Mouse (Mus musculus) hindbrain, embryonic 13.5 days (tissue): Measurements from ENCODE around the gene Mpv17l2. TPM values are rescaled to one million over a fixed set of nuclear protein-coding genes. Genes with fewer than 3 reads are reported as not detected.

Experiments
- ATAC-seq: fragments of 200-750 bp; cut with Nextera tagmentation; 2 replicates; pipeline ENCODE4 v1.8.0; 2017; ENCODE audit warnings: moderate TSS enrichment; ENCODE audit not compliant: low FRiP score
- H3K27ac ChIP-seq: fragments of 300-500 bp; sonication (generic); 2 replicates; pipeline ENCODE4 v1.5.1; 2015; ENCODE audit warnings: inconsistent platforms, mild to moderate bottlenecking, moderate library complexity
- H3K27me3 ChIP-seq: fragments of 300-500 bp; sonication (generic); 2 replicates; pipeline ENCODE4 v1.6.1; 2015; ENCODE audit warnings: mild to moderate bottlenecking, inconsistent platforms
- H3K36me3 ChIP-seq: fragments of 300-500 bp; sonication (generic); 2 replicates; pipeline ENCODE4 v1.6.1; 2015; ENCODE audit warnings: mild to moderate bottlenecking, inconsistent platforms
- H3K4me1 ChIP-seq: fragments of 300-500 bp; sonication (generic); replicated peaks from 2 replicates; pipeline ENCODE4 v1.6.1; 2015; ENCODE audit warnings: inconsistent platforms
- H3K4me2 ChIP-seq: fragments of 300-500 bp; sonication (generic); 2 replicates; pipeline ENCODE4 v1.6.1; 2015; ENCODE audit warnings: inconsistent platforms, mild to moderate bottlenecking, moderate library complexity
- H3K4me3 ChIP-seq: fragments of 300-500 bp; sonication (generic); 2 replicates; pipeline ENCODE4 v1.5.1; 2015; ENCODE audit warnings: mild to moderate bottlenecking, inconsistent platforms
- H3K9ac ChIP-seq: fragments of 300-500 bp; sonication (generic); 2 replicates; pipeline ENCODE4 v1.6.1; 2015; ENCODE audit warnings: mild to moderate bottlenecking, inconsistent platforms
- H3K9me3 ChIP-seq: fragments of 300-500 bp; sonication (generic); 2 replicates; pipeline ENCODE4 v1.6.1; 2016; ENCODE audit warnings: inconsistent platforms
- WGBS: fragments of 180-500 bp; shearing (Covaris S2); methylation state at CpG from one replicate; pipeline ENCODE4 v1.1.7; 2015; 5-methylcytosine and 5-hydroxymethylcytosine counted together
- polyA plus RNA-seq: library from polyadenylated mRNA; unstranded; fragments of >200 nt; fragmentation: Nextera tagmentation; extraction: Ambion mirVana; gene quantifications from 2 replicates; pipeline ENCODE4 v1.2.1, GENCODE M21; 2015

The Mpv17l2 gene
- polyA plus RNA-seq, 1 experiment from 2014 or later: 44.5 TPM

- peak overlapping the region; percentile 45; the same call in 1 of the 2 replicates for H3K27ac ChIP-seq
- no peak for ATAC-seq
- 38% methylated on average over 21 of the region's 21 CpGs for WGBS
- H3K9ac ChIP-seq: peak overlapping the region; percentile 13; the same call in 1 of the 2 replicates
- peak overlapping the region; percentile 4; the same call in 1 of the 2 replicates for H3K4me2 ChIP-seq
- H3K36me3 ChIP-seq: peaks cover 24% of the 10 kb centered on the region
- no peaks in the 10 kb centered on the region for H3K9me3 ChIP-seq
- H3K4me1 ChIP-seq: peaks cover 41% of the 10 kb centered on the region
- H3K4me3 ChIP-seq: no peak overlapping the region
- H3K27me3 ChIP-seq: peaks cover 17% of the 10 kb centered on the region
Observed at GRCm38 (mm10) chr8:70753151-70753550, 7.6 kb downstream of the Mpv17l2 start.

DNA sequence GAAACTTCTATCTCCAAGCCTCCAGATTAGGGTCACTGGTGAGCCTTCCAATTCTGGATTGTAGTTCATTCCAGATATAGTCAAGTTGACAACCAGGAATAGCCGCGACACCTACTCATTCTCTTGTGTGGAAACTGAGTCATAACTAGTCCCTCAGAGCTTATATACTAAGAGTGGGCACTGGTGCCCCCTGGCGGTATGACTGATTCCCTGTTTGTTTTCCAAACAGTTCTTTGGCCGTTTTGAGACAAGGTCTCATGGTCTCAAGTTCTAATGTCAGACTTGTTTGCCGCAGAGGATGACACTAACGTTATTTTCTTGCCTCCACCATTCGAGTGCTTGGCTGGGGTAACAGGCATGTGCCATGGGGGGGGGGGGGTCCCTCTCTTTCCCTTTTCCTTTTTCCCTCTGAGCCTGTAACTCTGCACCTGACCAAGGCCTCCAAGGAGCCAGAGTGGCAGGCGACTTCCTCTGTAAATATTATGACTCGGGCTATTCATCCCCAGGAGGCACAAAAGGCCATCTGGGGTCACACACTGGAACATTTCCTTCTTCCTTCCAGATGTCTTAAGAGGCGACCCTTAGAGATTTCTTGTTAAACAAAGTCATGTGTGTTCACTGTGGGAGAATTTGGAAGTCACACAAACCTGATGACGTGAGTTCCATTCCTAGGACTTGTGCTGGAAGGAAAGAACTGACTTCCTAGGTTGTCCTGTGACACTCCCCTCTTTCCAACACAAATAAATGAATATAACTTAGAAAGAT, 8.6 kb downstream of the Mpv17l2 start:
- H3K27ac ChIP-seq: peak overlapping the region; percentile 45; the same call in 1 of the 2 replicates
- peaks cover 27% of the 10 kb centered on the region for H3K27me3 ChIP-seq
- ATAC-seq: no peak
- no peak overlapping the region for H3K9ac ChIP-seq
- H3K9me3 ChIP-seq: no peaks in the 10 kb centered on the region
- WGBS: 37% methylated on average over 11 of the region's 11 CpGs
- no peak overlapping the region for H3K4me3 ChIP-seq
- H3K36me3 ChIP-seq: peaks cover 14% of the 10 kb centered on the region
- H3K4me1 ChIP-seq: peaks cover 31% of the 10 kb centered on the region
- H3K4me2 ChIP-seq: no peak overlapping the region

GRCm38 (mm10) chr8:70750128-70750680, 10.5 kb downstream of the Mpv17l2 start:
- H3K4me3 ChIP-seq: no peak overlapping the region
- no peaks in the 10 kb centered on the region for H3K36me3 ChIP-seq
- H3K27me3 ChIP-seq: peaks cover 47% of the 10 kb centered on the region
- no peaks in the 10 kb centered on the region for H3K9me3 ChIP-seq
- no peak for ATAC-seq
- 84% methylated on average over 13 of the region's 13 CpGs for WGBS
- H3K4me1 ChIP-seq: peaks cover 12% of the 10 kb centered on the region
- no peak overlapping the region for H3K4me2 ChIP-seq
- H3K9ac ChIP-seq: no peak overlapping the region
- no peak overlapping the region for H3K27ac ChIP-seq

GRCm38 (mm10) chr8:70749097-70749674, 11.6 kb downstream of the Mpv17l2 start:
- WGBS: 82% methylated on average over 19 of the region's 19 CpGs
- H3K27ac ChIP-seq: no peak overlapping the region
- H3K36me3 ChIP-seq: no peaks in the 10 kb centered on the region
- peaks cover 57% of the 10 kb centered on the region for H3K27me3 ChIP-seq
- no peak for ATAC-seq
- H3K4me3 ChIP-seq: no peak overlapping the region
- no peaks in the 10 kb centered on the region for H3K9me3 ChIP-seq
- H3K4me1 ChIP-seq: peaks cover 12% of the 10 kb centered on the region
- H3K4me2 ChIP-seq: no peak overlapping the region
- no peak overlapping the region for H3K9ac ChIP-seq

DNA sequence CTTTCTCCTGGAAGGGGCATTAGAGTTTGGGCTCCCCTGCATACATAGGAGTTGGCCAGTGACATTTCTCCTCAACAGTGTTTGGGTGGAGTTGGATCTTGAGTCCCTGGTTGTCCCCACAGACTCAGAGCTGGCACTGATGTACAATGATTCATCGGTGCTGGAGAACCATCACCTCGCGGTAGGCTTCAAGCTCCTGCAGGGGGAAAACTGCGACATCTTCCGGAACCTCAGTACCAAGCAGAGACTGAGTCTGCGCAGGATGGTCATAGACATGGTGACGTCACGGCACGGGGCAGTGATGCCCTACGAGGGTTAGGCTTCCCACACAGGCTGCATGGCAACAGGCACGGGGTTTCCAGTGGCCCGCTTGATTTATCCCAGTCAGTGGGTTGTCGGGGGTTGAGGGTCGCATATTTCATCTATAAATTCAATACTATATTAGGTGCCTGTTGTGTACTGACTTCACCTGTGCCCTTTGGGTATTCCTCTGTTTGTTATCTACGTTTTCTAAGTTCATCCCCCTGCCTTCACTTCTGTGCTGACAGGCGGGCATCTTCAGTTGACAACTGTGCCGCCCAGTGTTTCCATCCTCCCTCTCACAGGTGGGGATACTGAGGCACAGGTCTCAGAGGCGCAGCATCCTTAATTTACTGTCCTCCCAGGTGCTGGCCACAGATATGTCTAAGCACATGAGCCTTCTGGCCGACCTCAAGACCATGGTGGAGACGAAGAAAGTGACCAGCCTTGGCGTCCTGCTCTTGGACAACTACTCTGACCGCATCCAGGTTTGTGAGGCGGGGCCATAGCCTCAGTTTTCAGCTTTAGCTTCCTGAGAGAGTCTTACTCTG, 12.3 kb downstream of the Mpv17l2 start:
- no peak overlapping the region for H3K27ac ChIP-seq
- ATAC-seq: no peak
- H3K4me2 ChIP-seq: no peak overlapping the region
- no peaks in the 10 kb centered on the region for H3K36me3 ChIP-seq
- no peaks in the 10 kb centered on the region for H3K9me3 ChIP-seq
- no peak overlapping the region for H3K4me3 ChIP-seq
- H3K4me1 ChIP-seq: peaks cover 16% of the 10 kb centered on the region
- H3K9ac ChIP-seq: no peak overlapping the region
- WGBS: 87% methylated on average over 23 of the region's 23 CpGs
- peaks cover 64% of the 10 kb centered on the region for H3K27me3 ChIP-seq

DNA sequence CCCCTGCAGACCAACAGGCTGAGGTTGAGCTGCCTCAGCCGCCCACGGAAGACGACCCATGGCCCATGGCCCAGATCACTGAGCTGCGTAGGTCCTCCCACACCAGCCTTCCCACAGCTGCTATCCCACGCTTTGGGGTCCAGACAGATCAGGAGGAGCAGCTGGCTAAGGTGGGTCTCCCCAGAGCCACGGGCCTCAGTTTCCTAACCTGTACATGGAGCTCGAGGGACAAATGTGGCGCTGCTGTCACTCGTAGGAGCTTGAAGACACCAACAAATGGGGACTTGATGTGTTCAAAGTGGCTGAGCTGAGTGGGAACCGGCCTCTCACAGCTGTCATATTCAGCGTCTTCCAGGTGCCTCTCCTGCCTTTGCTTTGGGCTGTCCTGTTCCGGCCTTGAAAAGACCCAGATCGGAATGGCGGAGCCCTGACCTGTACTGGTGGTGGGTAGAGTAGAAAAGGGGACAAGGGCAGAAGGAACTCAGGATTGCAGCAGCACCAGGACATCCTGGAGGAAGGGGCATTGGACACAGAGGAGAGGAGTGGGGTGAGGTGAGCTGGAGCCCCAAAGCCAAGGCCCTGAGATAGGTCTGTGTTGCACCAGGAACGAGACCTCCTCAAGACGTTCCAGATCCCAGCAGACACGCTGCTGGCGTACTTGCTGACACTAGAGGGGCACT, 13.4 kb downstream of the Mpv17l2 start:
- Histone ChIP-seq H3K9ac (no peak overlapping the region), H3K4me3 (no peak overlapping the region), H3K27me3 (peaks cover 75% of the 10 kb centered on the region), H3K9me3 (no peaks in the 10 kb centered on the region), H3K27ac (no peak overlapping the region), H3K4me1 (peaks cover 17% of the 10 kb centered on the region), H3K4me2 (no peak overlapping the region), H3K36me3 (no peaks in the 10 kb centered on the region)
- ATAC-seq: no peak
- WGBS: 86% methylated on average over 18 of the region's 18 CpGs

DNA sequence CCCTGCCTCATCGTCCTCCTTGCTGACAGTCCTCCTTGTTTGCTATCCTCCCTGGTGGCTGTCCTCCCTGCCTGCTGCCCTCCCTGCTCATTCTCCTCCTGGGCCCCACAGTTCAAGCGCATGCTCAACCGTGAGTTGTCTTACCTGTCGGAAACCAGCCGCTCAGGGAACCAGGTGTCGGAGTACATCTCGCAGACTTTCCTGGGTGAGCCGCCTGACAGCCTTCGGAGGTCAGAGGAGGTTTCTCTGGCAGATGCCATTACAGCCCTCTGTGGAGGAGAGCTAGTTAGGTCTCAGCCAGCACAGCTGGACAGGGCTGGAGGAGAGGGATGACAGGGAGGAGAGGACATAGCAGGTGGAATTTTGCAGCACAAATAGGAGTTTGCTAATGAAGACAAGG, 14.1 kb downstream of the Mpv17l2 start:
- peaks cover 82% of the 10 kb centered on the region for H3K27me3 ChIP-seq
- ATAC-seq: no peak
- H3K4me3 ChIP-seq: no peak overlapping the region

DNA sequence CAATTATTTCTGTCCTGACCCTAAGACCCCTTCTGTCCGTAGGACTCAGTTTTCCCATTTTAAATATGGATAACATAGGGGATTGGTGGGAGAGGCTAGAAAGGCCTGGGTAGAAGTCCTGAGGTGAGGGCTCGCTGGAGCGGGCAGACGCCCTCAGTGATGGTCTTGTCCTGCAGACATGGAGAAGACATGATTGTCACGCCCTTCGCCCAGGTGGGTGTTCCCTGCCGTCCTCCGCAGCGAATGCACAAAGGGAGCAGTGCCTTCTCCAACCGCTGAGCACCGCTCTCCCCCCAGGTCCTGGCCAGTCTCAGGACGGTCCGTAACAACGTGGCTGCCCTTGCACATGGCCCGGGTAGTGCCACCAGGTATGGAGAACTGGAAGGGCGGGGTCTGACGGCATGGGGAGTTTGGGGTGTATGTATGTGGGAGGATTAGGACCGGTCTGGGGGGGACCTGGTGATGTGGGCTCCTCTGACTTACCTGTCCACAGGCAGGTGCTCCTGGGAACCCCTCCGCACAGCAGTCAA, 15.0 kb downstream of the Mpv17l2 start:
- Histone ChIP-seq H3K9me3 (no peaks in the 10 kb centered on the region), H3K27ac (no peak overlapping the region), H3K27me3 (peaks cover 91% of the 10 kb centered on the region), H3K36me3 (no peaks in the 10 kb centered on the region), H3K4me3 (no peak overlapping the region), H3K4me2 (no peak overlapping the region), H3K4me1 (peaks cover 17% of the 10 kb centered on the region), H3K9ac (no peak overlapping the region)
- 63% methylated on average over 19 of the region's 19 CpGs for WGBS
- ATAC-seq: no peak

More for the DNA sequence above, 14.1 kb downstream of the Mpv17l2 start:
- no peak overlapping the region for H3K4me2 ChIP-seq
- H3K27ac ChIP-seq: no peak overlapping the region
- H3K9me3 ChIP-seq: no peaks in the 10 kb centered on the region
- 73% methylated on average over 9 of the region's 9 CpGs for WGBS
- peak overlapping the region; percentile 35 for H3K9ac ChIP-seq
- peaks cover 17% of the 10 kb centered on the region for H3K4me1 ChIP-seq
- no peaks in the 10 kb centered on the region for H3K36me3 ChIP-seq

- no peaks in the 10 kb centered on the region for H3K36me3 ChIP-seq
- no peak overlapping the region for H3K9ac ChIP-seq
- H3K9me3 ChIP-seq: no peaks in the 10 kb centered on the region
- no peak overlapping the region for H3K27ac ChIP-seq
- peaks cover 17% of the 10 kb centered on the region for H3K4me1 ChIP-seq
- H3K4me2 ChIP-seq: no peak overlapping the region
- WGBS: 58% methylated on average over 11 of the region's 11 CpGs
- ATAC-seq: no peak
- H3K4me3 ChIP-seq: no peak overlapping the region
- peaks cover 98% of the 10 kb centered on the region for H3K27me3 ChIP-seq
Observed at GRCm38 (mm10) chr8:70744806-70745205, 15.9 kb downstream of the Mpv17l2 start.

- Histone ChIP-seq H3K36me3 (no peaks in the 10 kb centered on the region), H3K27ac (no peak overlapping the region), H3K4me3 (peak overlapping the region; percentile 34), H3K9me3 (no peaks in the 10 kb centered on the region), H3K27me3 (peaks cover 89% of the 10 kb centered on the region), H3K4me1 (peaks cover 17% of the 10 kb centered on the region), H3K9ac (peak overlapping the region; percentile 65), H3K4me2 (peak overlapping the region; percentile 52)
- WGBS: 3% methylated on average over 48 of the region's 48 CpGs
- peak; percentile 30; the same call in 1 of the 2 replicates for ATAC-seq
Observed at GRCm38 (mm10) chr8:70743656-70744590, 16.8 kb downstream of the Mpv17l2 start.
